Mouse (Mus musculus): ENCODE results near the gene Cisd1. TPM values are rescaled to one million over a fixed set of nuclear protein-coding genes. Genes with fewer than 3 reads are reported as not detected.

Cisd1 gene
- polyA plus RNA-seq, 1 experiment from 2014 or later, result 104 TPM

DNA sequence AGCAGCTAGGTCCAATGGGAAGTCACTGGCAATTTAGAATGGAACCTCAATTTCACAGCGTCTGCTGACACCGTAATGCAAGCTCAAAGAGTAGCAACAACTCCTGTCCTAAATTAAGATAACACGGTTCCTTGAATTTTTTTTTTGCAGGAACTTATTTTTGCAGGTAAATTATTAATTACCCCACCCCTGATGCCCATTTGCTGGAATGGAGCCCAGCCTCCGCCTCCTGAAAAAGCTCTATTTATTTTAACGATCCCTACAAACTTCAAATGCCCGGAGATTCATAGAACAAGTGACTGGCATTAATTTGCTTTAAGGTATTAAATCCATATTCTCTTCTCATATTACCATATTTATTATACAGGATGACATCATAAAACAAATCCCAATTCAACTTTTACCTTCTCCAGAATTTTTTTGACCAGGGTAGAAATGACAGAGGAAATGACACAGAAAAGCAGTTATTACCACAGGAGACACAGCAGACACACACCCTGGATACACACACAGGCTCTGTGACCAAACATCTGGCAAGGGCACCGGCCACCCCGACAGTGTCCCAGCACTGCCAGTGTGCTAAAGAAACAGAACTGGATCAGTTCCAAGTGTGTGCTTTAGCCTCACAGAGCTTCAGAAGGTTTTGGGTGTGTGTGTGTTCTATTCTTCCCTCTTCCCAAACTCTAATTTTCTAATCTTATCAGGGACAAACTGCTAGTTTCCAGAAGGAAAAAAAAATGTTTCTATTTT, 6.4 kb downstream of the Cisd1 start:
- Histone ChIP-seq H3K36me3 (peaks cover 15% of the 10 kb centered on the region; the same call in 1 of the 2 replicates), H3K9ac (no peak overlapping the region), H3K4me3 (replicated peaks) (no peak overlapping the region), H3K4me1 (peaks cover 13% of the 10 kb centered on the region), H3K9me3 (no peaks in the 10 kb centered on the region), H3K4me2 (peak overlapping the region; percentile 14; the same call in 1 of the 2 replicates), H3K27ac (peak overlapping the region; percentile 71; the same call in 1 of the 2 replicates), H3K27me3 (replicated peaks) (no peaks in the 10 kb centered on the region)
- ATAC-seq (ENCODE audit: insufficient read depth, low FRiP score, low read depth), result 0 out of 2 replicates have a peak, but pooled peaks have one; percentile 37
- WGBS, result 60% methylated on average over 8 of the region's 8 CpGs

DNA sequence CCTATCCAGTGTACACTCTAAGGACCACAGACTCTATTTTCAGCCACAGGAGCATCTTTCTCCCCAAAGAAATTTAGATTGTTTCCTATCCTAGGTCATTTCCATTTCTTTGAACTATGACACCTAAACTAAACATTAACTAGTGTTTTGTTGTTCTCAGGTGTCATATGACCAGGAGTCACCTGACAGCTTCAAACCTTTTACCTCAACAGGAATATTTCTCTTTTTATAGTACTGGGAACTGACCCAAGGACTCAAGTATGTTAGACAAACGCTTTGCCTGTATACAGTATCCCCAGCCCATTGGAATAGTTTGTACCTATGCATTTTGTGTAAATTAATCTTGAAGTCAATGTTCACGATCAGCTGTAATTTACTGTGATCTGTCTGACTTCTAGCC, 7.0 kb downstream of the Cisd1 start:
- 72% methylated on average over 2 of the region's 2 CpGs for WGBS

DNA sequence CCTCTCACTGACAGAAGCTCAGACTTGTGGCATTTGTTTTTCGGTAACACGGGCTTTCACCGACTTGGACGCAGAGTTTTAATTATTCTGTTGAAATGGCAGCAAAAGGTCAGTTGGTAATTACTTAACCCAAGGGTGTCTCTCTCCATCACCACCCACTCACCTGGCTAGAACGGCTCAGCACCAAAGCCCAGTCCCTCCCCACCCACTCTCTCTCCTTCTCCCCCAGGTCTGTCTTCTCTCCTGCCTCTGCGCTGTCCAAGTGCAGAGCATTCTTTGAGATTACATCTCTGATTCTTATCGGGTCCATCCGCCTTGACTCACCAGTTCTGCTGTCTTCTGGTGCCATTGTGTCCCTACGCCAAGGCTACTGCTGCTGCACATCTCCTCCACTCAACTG, 11.9 kb downstream of the Cisd1 start:
- Histone ChIP-seq H3K9ac (no peak overlapping the region), H3K9me3 (no peaks in the 10 kb centered on the region), H3K4me2 (no peak overlapping the region), H3K4me1 (no peaks in the 10 kb centered on the region), H3K4me3 (replicated peaks) (no peak overlapping the region), H3K27me3 (replicated peaks) (no peaks in the 10 kb centered on the region), H3K36me3 (peaks cover 25% of the 10 kb centered on the region), H3K27ac (no peak overlapping the region)
- WGBS, result 91% methylated on average over 9 of the region's 9 CpGs
- no peak for ATAC-seq (ENCODE audit: insufficient read depth, low FRiP score, low read depth)

More for the DNA sequence above, 7.0 kb downstream of the Cisd1 start:
- Histone ChIP-seq H3K27me3 (replicated peaks) (no peaks in the 10 kb centered on the region), H3K27ac (no peak overlapping the region), H3K9me3 (no peaks in the 10 kb centered on the region), H3K36me3 (peaks cover 15% of the 10 kb centered on the region; the same call in 1 of the 2 replicates), H3K4me1 (peaks cover 13% of the 10 kb centered on the region), H3K9ac (no peak overlapping the region), H3K4me3 (replicated peaks) (no peak overlapping the region), H3K4me2 (no peak overlapping the region)
- ATAC-seq (ENCODE audit: insufficient read depth, low FRiP score, low read depth), result no peak

DNA sequence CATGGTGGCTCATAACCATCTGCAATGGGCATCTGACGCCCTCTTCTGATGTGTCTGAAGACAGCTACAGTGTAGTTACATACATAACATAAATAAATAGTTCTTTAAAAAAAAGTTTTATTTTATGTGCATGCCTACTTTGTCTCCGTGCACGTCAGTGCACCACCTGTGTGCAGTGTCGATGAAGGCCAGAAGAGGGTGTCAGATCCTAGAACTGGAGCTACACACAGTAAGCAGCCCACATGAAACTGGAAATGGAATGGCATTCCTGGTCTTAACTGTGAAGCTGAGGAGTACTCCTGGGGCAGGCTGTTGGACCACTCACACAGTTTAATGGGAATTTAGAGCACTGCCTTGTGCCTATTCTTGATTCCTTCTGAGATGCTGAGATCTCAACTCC, 12.4 kb downstream of the Cisd1 start:
- Histone ChIP-seq H3K27me3 (replicated peaks) (no peaks in the 10 kb centered on the region), H3K4me3 (replicated peaks) (no peak overlapping the region), H3K27ac (no peak overlapping the region), H3K9ac (no peak overlapping the region), H3K4me1 (no peaks in the 10 kb centered on the region), H3K36me3 (peaks cover 25% of the 10 kb centered on the region), H3K9me3 (no peaks in the 10 kb centered on the region), H3K4me2 (no peak overlapping the region)
- WGBS, result 89% methylated on average over 4 of the region's 4 CpGs
- no peak for ATAC-seq (ENCODE audit: insufficient read depth, low FRiP score, low read depth)

DNA sequence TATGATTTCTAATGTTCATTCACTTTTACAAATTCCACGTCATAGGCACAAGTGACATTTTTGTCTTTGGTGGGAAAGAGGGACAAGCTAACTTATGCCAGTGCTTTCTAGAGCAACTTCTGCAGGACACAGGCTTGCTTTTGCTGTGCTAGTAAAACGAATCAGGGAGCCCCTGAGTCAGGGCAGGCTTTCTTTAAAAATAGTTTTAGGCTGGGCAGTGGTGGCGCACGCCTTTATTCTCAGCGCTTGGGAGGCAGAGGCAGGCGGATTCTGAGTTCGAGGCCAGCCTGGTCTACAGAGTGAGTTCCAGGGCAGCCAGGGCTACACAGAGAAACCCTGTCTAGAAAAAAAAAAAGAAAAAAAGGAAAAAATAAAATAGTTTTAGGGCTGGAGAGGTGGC, 12.8 kb downstream of the Cisd1 start:
- 95% methylated on average over 7 of the region's 7 CpGs for WGBS
- Histone ChIP-seq H3K4me3 (replicated peaks) (no peak overlapping the region), H3K36me3 (peaks cover 25% of the 10 kb centered on the region), H3K9ac (no peak overlapping the region), H3K27me3 (replicated peaks) (no peaks in the 10 kb centered on the region), H3K9me3 (no peaks in the 10 kb centered on the region), H3K4me2 (no peak overlapping the region), H3K27ac (no peak overlapping the region), H3K4me1 (no peaks in the 10 kb centered on the region)
- no peak for ATAC-seq (ENCODE audit: insufficient read depth, low FRiP score, low read depth)

DNA sequence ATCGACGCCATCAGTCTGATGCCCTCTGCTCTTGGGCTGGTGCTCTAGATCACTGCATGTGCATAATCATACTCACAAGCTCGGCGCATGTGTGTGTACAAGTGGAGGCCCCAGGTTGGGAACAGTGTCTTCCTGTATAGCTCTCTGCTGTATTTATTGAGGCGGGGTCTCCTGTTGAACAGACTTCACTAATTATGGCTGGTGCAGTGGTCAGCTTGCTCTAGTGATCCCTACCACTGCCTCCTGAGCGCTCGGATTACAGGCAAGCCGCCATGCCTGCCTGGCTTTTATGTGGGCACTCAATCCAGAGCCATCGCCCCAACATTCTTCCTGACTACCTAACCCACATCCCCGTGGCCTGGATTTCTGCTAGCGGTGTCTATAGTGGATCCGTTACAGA, 14.7 kb downstream of the Cisd1 start:
- Histone ChIP-seq H3K9me3 (no peaks in the 10 kb centered on the region), H3K36me3 (peaks cover 16% of the 10 kb centered on the region), H3K27ac (no peak overlapping the region), H3K4me2 (no peak overlapping the region), H3K4me3 (replicated peaks) (no peak overlapping the region), H3K4me1 (no peaks in the 10 kb centered on the region), H3K9ac (no peak overlapping the region), H3K27me3 (replicated peaks) (no peaks in the 10 kb centered on the region)
- ATAC-seq (ENCODE audit: insufficient read depth, low FRiP score, low read depth), result no peak
- 94% methylated on average over 12 of the region's 12 CpGs for WGBS

DNA sequence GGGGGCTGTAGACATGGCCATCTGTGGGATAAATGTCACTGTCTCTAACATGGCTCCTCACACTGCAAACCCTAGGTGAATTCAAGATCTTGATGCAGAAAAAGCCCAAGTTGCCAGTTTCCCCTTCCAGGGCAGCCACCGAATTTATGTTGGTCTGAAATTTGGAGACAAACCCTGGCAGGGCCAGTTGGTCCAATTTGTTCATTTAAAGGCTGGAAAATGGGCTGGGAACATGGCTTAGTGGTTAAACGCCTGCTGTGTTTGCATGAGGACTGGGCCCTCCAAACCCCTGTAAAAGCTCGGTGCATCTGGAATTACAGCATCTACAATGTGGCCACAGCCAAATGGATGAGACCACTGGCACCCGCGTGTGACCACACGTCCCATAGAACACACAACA, 15.5 kb downstream of the Cisd1 start:
- H3K27me3 ChIP-seq (replicated peaks), result no peaks in the 10 kb centered on the region
- H3K9ac ChIP-seq, result no peak overlapping the region
- WGBS, result 91% methylated on average over 6 of the region's 6 CpGs
- ATAC-seq (ENCODE audit: insufficient read depth, low FRiP score, low read depth), result no peak
- H3K4me2 ChIP-seq, result no peak overlapping the region
- H3K4me1 ChIP-seq, result no peaks in the 10 kb centered on the region
- no peaks in the 10 kb centered on the region for H3K9me3 ChIP-seq
- no peak overlapping the region for H3K4me3 ChIP-seq (replicated peaks)
- no peak overlapping the region for H3K27ac ChIP-seq
- H3K36me3 ChIP-seq, result peaks cover 12% of the 10 kb centered on the region

DNA sequence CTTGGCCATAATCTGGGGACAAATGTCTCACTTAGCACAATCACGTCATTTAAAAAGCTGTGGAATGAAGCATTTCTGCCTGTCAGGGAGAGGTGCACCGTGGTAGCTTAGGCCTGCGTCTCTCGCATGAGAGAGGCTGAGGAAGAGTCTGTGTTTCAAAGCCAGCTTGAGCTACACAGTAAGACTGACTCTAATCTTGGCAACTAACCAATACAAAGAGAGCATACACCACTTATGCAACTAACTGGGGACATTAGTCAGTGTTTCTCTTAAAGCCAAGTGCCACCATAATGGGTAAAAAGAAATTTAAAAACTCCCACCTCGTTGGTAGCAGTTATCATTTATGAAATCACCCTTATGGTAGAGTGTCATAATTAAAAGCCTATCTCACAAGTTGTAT, 15.9 kb downstream of the Cisd1 start:
- 89% methylated on average over 5 of the region's 5 CpGs for WGBS
- Histone ChIP-seq H3K27me3 (replicated peaks) (no peaks in the 10 kb centered on the region), H3K4me3 (replicated peaks) (no peak overlapping the region), H3K4me2 (no peak overlapping the region), H3K9me3 (no peaks in the 10 kb centered on the region), H3K27ac (no peak overlapping the region), H3K36me3 (peaks cover 12% of the 10 kb centered on the region), H3K4me1 (no peaks in the 10 kb centered on the region), H3K9ac (no peak overlapping the region)
- ATAC-seq (ENCODE audit: insufficient read depth, low FRiP score, low read depth), result no peak

DNA sequence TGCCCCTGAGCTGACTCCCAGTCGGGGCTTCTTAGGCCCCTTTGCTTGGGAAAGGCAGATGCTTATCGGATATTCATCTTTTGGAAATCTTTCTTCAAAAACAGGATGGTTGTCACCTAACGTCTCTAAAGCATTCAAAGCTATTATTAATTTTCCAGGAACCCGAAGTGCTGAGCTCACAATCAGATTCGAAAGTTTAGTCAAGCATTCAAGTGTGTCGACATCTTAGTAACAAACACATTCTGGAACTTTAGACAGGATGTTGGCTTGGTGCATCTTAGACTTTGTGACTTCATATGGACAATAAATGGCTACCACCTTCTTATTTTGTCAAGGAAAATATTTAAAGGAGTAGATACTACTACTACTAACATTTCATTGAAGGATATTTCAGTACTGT, 16.4 kb downstream of the Cisd1 start:
- 85% methylated on average over 6 of the region's 6 CpGs for WGBS
- Histone ChIP-seq H3K4me3 (replicated peaks) (no peak overlapping the region), H3K27ac (no peak overlapping the region), H3K4me1 (no peaks in the 10 kb centered on the region), H3K36me3 (peaks cover 10% of the 10 kb centered on the region), H3K4me2 (no peak overlapping the region), H3K27me3 (replicated peaks) (no peaks in the 10 kb centered on the region), H3K9ac (no peak overlapping the region), H3K9me3 (no peaks in the 10 kb centered on the region)
- no peak for ATAC-seq (ENCODE audit: insufficient read depth, low FRiP score, low read depth)

DNA sequence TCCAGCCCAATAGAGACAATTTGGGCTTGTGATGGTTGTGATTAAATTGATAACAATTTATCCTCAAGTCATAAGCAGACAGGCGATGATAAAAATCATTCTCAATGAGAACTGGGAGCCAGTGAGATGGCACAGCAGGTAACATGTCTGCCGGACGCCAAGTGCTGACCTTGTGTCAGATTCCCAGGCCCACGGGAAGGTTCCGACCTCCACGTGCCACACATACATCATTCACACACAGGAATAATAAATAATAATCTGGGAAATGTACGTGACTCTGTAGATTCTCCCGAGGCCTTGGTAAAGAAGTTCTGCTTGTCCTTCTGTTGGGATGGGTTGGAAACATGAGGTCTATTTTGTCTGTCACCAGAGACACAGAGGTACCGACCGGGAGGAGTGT, 17.4 kb downstream of the Cisd1 start:
- Histone ChIP-seq H3K9me3 (no peaks in the 10 kb centered on the region), H3K27ac (no peak overlapping the region), H3K9ac (no peak overlapping the region), H3K4me1 (no peaks in the 10 kb centered on the region), H3K27me3 (replicated peaks) (no peaks in the 10 kb centered on the region), H3K4me2 (no peak overlapping the region), H3K36me3 (peaks cover 10% of the 10 kb centered on the region), H3K4me3 (replicated peaks) (no peak overlapping the region)
- WGBS, result 78% methylated on average over 10 of the region's 10 CpGs
- ATAC-seq (ENCODE audit: insufficient read depth, low FRiP score, low read depth), result no peak

DNA sequence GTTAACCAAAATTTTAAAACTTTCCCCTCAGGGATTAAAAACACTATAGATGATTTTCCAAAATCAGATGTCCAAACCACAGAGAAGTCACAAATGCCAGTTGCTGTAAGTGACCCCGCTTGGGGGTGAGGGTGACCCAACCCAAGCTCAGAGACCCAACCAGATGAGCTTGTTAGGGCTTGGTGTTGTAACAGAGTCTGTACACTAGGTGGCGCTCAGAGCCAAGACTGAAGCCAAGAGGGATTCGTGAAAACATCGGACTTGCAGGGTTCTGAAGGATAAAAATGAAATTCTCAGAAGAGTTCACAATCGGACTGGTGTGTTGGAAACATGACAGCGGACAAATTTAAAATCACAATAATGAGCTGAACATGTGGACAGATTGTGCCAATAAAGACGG, 18.0 kb downstream of the Cisd1 start:
- peaks cover 10% of the 10 kb centered on the region for H3K36me3 ChIP-seq
- no peaks in the 10 kb centered on the region for H3K4me1 ChIP-seq
- H3K4me3 ChIP-seq (replicated peaks), result no peak overlapping the region
- no peaks in the 10 kb centered on the region for H3K27me3 ChIP-seq (replicated peaks)
- H3K27ac ChIP-seq, result no peak overlapping the region
- no peak overlapping the region for H3K4me2 ChIP-seq
- H3K9me3 ChIP-seq, result no peaks in the 10 kb centered on the region
- no peak overlapping the region for H3K9ac ChIP-seq
- WGBS, result 14% methylated on average over 7 of the region's 7 CpGs
- ATAC-seq (ENCODE audit: insufficient read depth, low FRiP score, low read depth), result no peak

DNA sequence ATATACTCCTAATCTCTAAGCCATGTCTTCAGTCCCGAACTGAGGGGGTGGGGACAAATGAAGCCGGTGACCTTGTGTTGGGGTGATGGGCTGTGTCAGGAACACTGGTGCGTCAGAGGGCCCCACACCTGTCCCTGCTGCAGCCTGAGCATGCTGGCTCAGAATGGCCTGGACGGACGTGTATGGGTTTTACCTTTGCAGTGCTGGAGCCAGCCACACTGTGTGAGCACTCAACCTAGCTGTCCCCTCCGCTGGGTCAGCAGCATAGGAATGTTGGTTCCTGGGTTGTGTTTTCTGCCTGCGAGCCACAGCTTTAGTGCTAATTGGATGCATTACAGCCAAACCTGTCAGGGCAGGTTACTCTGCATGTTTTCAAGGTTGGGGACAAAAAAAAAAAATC, 18.6 kb downstream of the Cisd1 start:
- H3K9ac ChIP-seq, result no peak overlapping the region
- no peaks in the 10 kb centered on the region for H3K9me3 ChIP-seq
- H3K4me1 ChIP-seq, result no peaks in the 10 kb centered on the region
- WGBS, result 67% methylated on average over 7 of the region's 7 CpGs
- no peak overlapping the region for H3K4me3 ChIP-seq (replicated peaks)
- no peaks in the 10 kb centered on the region for H3K27me3 ChIP-seq (replicated peaks)
- no peak overlapping the region for H3K27ac ChIP-seq
- no peak overlapping the region for H3K4me2 ChIP-seq
- H3K36me3 ChIP-seq, result peaks cover 10% of the 10 kb centered on the region
- no peak for ATAC-seq (ENCODE audit: insufficient read depth, low FRiP score, low read depth)

DNA sequence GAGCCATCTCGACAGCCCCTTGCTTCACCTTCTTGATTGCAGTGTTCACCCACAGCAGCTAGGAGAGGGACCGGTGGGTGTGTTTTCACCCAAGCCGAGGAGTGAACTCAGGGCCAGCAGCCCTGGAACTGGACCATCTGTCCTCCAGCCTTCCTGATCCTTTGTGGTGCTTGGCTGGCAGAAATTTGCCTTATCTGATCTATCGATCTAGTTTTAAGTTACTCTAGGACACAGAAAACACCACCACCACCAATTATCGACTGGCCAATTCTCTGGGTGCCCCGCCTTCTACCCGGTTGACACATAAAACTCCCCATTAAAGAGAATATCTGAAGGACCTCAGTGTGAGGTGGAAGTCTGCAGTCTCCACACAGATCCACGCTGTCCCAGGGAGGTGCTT, 21.1 kb downstream of the Cisd1 start:
- no peaks in the 10 kb centered on the region for H3K9me3 ChIP-seq
- H3K27ac ChIP-seq, result no peak overlapping the region
- H3K27me3 ChIP-seq (replicated peaks), result no peaks in the 10 kb centered on the region
- 77% methylated on average over 8 of the region's 8 CpGs for WGBS
- H3K4me1 ChIP-seq, result no peaks in the 10 kb centered on the region
- H3K9ac ChIP-seq, result no peak overlapping the region
- H3K36me3 ChIP-seq, result no peaks in the 10 kb centered on the region
- peak; percentile 14; the same call in 1 of the 2 replicates for ATAC-seq (ENCODE audit: insufficient read depth, low FRiP score, low read depth)
- H3K4me2 ChIP-seq, result no peak overlapping the region
- H3K4me3 ChIP-seq (replicated peaks), result no peak overlapping the region
